Mouse (Mus musculus): ENCODE measurements at regions not wholly inside any gene's neighbourhood (a gene's known extent, or its start where the extent isn't known, plus 50 kb on each side); places are given as distances from the start of the nearest gene placed in this dataset.

DNA sequence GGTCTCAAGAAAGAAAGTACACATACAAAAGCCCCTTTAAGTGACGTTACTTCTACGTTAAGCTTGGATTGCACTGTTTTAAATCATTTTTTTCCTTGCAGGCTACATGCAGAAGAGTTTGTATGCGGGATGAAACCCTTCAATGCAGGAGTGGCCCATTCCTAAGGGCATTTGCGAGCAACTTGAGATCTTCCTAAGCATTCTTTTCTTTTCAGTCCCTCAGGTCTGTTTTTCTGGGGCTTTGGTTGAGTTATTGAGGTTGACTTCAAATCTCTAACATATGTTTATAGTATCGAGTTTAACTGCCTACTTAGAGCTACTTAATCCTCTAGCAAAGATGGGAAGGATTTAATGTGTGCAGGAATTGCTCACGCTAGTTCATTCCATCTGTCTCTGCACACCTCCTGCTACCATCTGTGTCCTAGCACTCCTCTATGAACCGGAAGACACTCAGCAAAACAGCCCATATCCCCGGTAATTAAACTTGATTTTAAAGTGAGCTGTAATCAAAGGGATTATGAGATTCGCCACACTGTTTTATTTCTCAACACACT lies 431.6 kb downstream of the Tns3 start:
- no peak for TF ChIP-seq POLR2A (IDR thresholded peaks at IDR 0.05; ENCODE audit: low read depth, low read length)
- no peak for TF ChIP-seq CTCF (IDR thresholded peaks at IDR 0.05; ENCODE audit: borderline replicate concordance, insufficient read depth, low read length)

All from embryonic fibroblast, embryonic 13.5 days (primary cell).